Mouse (Mus musculus) embryo, embryonic 11 days (tissue): Measurements from ENCODE around the gene Plb1.

Experiments used
- DNase-seq: peaks from one replicate; pipeline ENCODE4 v3.0.0-alpha.2; 2015

Plb1 gene

DNA sequence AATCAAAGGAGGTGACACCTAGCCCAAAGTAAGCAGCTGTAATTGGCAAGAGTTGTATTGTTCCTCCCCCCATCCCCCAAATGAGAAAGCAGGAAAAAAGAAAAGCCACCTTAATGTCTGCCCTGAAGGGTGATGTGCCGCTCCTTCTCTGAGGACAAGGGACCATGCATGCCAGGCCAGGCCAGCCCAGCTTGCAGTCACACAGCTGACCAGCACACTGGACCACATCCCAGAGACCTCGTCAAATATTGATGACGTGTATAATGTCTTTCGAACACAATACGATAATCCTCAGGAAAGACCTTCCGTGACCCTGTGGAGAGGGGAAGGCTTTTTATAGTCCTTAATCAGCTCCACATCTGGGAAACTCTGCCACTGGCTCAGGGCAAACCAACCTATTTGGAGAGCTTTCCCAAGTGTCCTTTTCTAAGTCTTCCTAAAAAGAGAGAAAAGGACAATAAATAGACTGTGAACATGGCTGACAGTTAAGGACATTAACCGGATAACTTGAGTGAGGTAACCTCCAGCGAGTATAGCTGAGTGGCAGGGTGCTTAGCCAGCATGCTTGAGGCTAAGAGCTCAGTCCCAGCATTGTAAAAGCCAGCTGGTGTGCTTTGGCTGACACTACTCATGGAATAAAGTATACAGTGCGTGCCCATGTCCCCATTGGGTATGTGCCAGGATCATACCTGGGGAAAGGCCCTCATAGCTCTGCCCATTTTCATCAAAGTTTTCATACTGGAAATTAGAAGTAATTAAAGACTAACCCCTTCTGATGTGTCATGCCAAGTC is 162.8 kb downstream of the Plb1 start:
- no peak for DNase-seq

DNA sequence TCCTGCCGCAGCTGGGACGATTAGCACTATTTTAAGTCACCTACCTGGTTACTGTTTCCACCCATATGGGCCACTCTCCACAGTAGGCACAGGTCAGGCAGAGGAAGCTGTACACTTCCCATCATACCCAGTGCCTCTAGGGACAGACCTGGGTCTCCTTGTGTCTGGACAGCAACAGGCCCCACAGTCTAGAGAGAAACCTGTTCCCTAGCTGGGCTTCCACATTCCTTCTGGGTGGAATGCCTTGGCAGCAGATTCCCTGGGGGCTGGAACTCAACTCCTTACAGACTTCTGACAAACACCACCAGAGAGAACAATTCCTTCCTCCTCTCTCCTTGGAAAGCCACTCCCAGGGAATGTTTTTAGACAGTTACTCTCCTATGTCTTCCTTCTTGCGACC is 165.2 kb downstream of the Plb1 start:
- DNase-seq = no peak

GRCm38 (mm10) chr5:32400926-32401325 is 168.4 kb downstream of the Plb1 start:
- DNase-seq = no peak

DNA sequence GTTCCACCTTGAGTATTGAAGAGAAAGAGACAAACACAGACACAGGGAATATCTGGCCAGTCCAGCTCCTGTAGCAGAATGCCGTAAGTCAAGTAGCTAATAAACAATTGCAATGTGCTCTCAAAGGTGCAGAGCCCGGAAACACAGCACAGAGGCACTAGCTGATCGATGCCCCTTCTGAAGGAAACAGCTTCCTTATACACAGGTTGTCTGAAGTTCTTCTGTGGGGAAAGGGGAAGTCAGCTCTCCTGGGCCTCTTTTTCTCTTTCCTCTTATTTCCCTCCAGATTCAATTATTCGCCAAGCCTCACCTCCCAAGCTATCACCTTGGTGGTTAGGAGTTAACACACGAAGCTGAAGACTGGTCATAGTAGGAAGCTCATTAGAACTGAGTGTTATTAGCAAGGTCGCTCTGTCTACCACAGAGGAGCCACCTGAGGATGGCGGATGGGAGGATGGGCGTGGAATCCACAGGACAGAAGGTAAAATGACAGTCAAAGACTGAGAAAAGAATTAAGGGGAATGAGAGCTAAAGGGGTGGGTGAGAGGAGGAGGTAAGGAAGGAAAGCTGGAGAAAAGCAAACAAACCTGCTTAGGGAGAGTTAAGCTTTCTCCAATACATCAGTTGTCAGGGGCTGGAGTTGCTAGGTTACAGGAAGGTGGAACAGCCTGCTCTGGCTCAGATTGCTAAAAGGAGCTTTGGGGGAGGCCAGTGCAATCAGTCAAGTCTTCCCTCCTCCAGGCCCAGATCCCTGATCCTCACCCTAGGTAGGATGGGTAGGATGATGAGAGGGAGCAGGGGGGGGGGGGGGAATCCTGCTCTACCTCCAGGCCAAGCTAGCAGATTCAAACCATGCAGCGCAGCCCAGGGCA is 170.8 kb downstream of the Plb1 start:
- no peak for DNase-seq

DNA sequence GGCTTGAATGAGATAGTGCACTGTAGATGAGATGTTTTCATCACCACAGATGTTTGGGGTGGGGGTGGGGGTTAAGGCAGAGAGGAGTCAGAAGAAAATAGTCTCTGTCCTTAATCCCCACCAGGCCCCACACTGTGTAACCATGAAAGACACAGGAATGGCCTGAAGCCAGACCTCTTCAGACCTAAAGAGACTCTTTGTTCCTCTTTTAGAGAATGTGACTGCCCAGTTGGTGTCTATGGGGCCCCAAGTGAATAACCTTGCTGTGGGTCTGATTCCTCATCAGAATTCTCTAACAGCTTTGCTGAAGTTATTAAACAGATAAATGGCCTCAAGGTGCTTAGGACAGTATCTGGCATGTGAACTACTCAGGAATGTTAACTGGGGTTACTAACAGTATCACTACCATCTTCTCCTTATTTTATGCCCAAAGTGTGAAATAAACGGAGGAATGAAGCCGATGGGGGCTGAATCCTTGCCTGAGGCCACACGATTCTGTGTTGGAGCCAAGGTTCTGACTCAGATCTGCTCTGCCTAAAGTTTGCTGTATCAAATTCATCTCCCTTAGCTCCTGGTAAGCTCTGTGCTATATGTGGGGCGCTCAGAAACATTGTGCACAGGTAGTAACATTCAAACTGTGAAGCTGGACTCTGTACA is 172.8 kb downstream of the Plb1 start:
- DNase-seq = no peak

DNA sequence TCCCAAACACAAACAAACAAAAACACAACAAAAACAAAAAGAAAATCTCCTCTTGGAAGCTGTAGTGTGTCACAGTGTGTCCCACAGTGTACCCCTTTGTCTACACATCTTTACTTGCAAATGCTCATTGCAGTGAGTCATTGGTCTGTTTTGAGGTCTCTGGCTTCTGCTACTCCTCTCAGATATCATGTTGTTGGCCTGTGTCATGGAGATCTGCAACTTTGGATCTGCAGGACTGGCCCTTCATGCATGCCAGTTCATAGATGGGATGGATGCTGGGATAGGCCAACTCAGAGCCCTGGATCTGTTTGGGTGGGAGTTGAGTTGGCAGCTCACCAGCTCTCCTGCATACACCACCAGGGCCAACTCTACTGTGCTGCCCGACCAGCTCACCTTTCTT is 176.3 kb downstream of the Plb1 start:
- no peak for DNase-seq

GRCm38 (mm10) chr5:32409747-32410146 is 177.2 kb downstream of the Plb1 start:
- no peak for DNase-seq

- no peak for DNase-seq
Observed at GRCm38 (mm10) chr5:32410954-32411688, 178.6 kb downstream of the Plb1 start.

DNA sequence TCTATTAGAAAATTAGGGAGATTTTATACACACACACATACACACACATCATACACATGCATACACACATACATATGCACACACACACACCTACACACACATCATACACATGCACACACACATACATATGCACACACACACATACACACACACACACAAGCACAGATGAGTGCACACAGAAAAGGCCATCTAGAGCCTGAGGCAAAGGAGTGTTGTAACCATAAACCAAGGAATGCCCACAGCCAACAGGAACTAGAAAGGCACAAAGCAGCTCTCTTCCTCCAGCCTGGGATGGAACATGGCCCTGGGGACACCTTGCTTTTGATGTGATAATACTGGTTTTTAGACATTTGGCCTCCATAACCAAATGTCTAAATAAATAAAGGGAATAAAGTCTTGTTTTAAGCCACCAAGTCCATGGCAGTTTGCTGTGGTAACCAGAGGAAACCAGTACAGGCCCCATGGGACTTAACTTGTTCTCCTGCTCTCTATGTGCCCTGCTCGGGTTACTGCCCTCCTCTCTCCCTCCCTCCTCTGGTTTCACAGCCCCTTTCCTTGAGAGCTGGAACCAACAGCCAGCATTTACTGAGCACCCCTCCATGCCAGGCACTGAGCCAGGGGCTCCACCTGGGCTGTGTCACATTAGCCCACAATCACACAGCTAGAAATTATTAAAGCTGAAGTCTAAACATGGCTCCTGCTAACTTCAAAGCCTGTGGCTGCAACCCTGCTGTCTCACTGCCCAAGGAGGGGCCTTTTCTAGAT is 179.9 kb downstream of the Plb1 start:
- peak; percentile 74 for DNase-seq

- DNase-seq = no peak
Observed at GRCm38 (mm10) chr5:32413083-32413482, 180.6 kb downstream of the Plb1 start.

DNA sequence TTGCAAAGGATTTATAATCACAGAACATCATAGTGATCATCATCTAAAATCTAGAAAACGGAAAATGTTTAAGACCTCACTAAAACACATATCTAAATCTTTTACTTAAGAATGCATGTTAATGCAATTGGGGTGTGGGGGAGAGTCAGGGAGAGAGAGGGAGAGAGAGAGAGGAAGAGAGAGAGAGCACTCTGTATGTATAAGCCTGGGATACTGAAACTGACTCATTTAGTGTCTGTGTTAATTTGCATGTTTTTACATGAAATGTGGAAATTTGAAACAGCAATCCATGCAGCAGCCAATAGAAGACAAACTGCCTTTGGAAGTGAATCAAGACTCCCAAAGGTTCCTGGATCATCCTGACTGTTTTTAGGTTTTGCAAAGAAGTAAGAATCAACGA is 181.1 kb downstream of the Plb1 start:
- DNase-seq = no peak

DNA sequence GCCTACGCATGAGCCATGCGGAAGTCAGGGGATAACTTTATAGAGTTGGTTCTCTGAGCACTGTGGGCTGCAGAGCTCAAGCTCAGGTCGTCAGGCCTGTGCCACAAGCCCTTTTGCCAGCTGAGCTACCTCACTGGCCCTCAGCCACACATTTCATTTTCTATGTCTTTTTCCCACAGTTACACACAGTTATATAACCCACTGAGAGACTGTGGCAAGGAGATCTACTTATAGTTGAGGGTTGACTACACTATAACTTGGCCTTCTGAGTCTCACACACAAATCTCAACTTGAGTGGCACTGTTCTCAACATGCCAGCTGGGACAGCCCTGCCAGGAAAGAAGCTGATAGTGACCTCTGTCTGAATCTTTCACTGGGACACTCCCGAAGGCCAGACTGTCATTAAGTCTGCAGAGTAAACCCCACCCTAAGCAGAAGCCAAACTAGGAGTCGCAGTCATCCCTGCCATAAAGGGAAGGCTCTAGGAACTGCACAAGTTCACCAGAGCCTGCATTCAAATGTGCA is 182.0 kb downstream of the Plb1 start:
- no peak for DNase-seq

- no peak for DNase-seq
Observed at GRCm38 (mm10) chr5:32415554-32415953, 183.0 kb downstream of the Plb1 start.
